Mouse (Mus musculus) lung, embryonic 14.5 days (tissue): ENCODE results near the gene Slc2a13. TPM values are rescaled to one million over a fixed set of nuclear protein-coding genes. Genes with fewer than 3 reads are reported as not detected.

Experiments
- ATAC-seq: fragments of 200-750 bp; cut with Nextera tagmentation; 2 replicates; pipeline ENCODE4 v1.8.0; 2017; ENCODE audit warnings: mild to moderate bottlenecking, moderate TSS enrichment, moderate library complexity; ENCODE audit not compliant: insufficient read depth
- DNase-seq: peaks from one replicate; pipeline ENCODE4 v3.0.0-alpha.2; 2015
- H3K27ac ChIP-seq: fragments of 300-500 bp; sonication (generic); 2 replicates; pipeline ENCODE4 v1.5.1; 2014; ENCODE audit warnings: low read depth, mild to moderate bottlenecking, moderate library complexity
- H3K27me3 ChIP-seq: fragments of 300-500 bp; sonication (generic); 2 replicates; pipeline ENCODE4 v1.6.1; 2014; ENCODE audit warnings: low read length, control low read depth; ENCODE audit not compliant: insufficient read depth
- H3K36me3 ChIP-seq: fragments of 300-500 bp; sonication (generic); 2 replicates; pipeline ENCODE4 v1.6.1; 2014; ENCODE audit warnings: control low read depth; ENCODE audit not compliant: insufficient read depth
- H3K4me1 ChIP-seq: fragments of 300-500 bp; sonication (generic); 2 replicates; pipeline ENCODE4 v1.6.1; 2014; ENCODE audit warnings: antibody characterized with exemption, control low read depth; ENCODE audit not compliant: insufficient read depth
- H3K4me2 ChIP-seq: fragments of 300-500 bp; sonication (generic); 2 replicates; pipeline ENCODE4 v1.6.1; 2014; ENCODE audit warnings: mild to moderate bottlenecking
- H3K4me3 ChIP-seq: fragments of 300-500 bp; sonication (generic); 2 replicates; pipeline ENCODE4 v1.5.1; 2014; ENCODE audit warnings: low read depth, low read length
- H3K9ac ChIP-seq: fragments of 300-500 bp; sonication (generic); 2 replicates; pipeline ENCODE4 v1.6.1; 2014
- H3K9me3 ChIP-seq: fragments of 300-500 bp; sonication (generic); 2 replicates; pipeline ENCODE4 v1.6.1; 2016; ENCODE audit warnings: low read depth, low read length, control low read depth
- CTCF ChIP-seq: IDR thresholded peaks from 2 replicates; pipeline ENCODE4 v1.5.1; 2016; ENCODE audit warnings: antibody characterized with exemption, low read depth
- WGBS: fragments of 180-500 bp; shearing (Covaris S2); extraction: QIAGEN DNeasy Blood & Tissue Kit; methylation state at CpG from one replicate; pipeline ENCODE4 v1.1.7; 2014; 5-methylcytosine and 5-hydroxymethylcytosine counted together
- polyA plus RNA-seq: library from polyadenylated mRNA; unstranded; fragments of >200 nt; fragmentation: Nextera tagmentation; extraction: Ambion mirVana; gene quantifications from 2 replicates; pipeline ENCODE4 v1.2.1, GENCODE M21; 2014

Gene Slc2a13
- polyA plus RNA-seq, 1 experiment from 2014 or later: 1.5 TPM

- ATAC-seq: no peak
- no peak overlapping the region for H3K27ac ChIP-seq
- 79% methylated on average over 5 of the region's 5 CpGs for WGBS
Observed at GRCm38 (mm10) chr15:91597290-91597689, 24.2 kb upstream of the Slc2a13 start.

DNA sequence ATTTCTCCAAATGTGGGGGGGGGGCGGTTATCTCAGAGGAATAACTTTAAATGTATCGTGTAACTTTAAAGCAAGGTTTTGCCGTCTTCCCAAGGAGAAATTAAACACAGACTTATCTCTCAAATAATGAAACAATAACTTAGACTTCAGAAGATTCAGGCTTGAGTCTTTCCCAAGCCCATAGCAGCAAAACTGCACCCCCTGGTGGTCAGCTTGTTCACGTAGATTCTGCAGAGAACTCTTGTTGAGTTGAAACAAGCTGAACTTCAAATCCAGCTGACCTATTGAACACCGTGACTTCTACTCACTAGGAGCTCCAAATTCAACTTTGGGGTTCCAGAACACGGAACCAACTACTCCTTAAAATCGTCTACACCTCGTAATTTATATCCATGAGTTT is 1.4 kb upstream of the Slc2a13 start:
- H3K27ac ChIP-seq: no peak overlapping the region
- ATAC-seq (no peak), DNase-seq (peak; percentile 96)
- peak; percentile 82 for TF ChIP-seq CTCF
- no peak overlapping the region for H3K4me2 ChIP-seq
- no peaks in the 10 kb centered on the region for H3K9me3 ChIP-seq
- H3K4me1 ChIP-seq: no peaks in the 10 kb centered on the region
- no peaks in the 10 kb centered on the region for H3K36me3 ChIP-seq
- 22% methylated on average over 8 of the region's 8 CpGs for WGBS
- H3K27me3 ChIP-seq: peaks cover 13% of the 10 kb centered on the region
- no peak overlapping the region for H3K9ac ChIP-seq
- no peak overlapping the region for H3K4me3 ChIP-seq

More at GRCm38 (mm10) chr15:91597290-91597689, 24.2 kb upstream of the Slc2a13 start:
- Histone ChIP-seq H3K27me3 (no peaks in the 10 kb centered on the region), H3K4me3 (no peak overlapping the region), H3K4me1 (no peaks in the 10 kb centered on the region), H3K9ac (no peak overlapping the region), H3K36me3 (no peaks in the 10 kb centered on the region), H3K4me2 (no peak overlapping the region), H3K9me3 (no peaks in the 10 kb centered on the region)
- no peak for TF ChIP-seq CTCF
- DNase-seq: no peak

DNA sequence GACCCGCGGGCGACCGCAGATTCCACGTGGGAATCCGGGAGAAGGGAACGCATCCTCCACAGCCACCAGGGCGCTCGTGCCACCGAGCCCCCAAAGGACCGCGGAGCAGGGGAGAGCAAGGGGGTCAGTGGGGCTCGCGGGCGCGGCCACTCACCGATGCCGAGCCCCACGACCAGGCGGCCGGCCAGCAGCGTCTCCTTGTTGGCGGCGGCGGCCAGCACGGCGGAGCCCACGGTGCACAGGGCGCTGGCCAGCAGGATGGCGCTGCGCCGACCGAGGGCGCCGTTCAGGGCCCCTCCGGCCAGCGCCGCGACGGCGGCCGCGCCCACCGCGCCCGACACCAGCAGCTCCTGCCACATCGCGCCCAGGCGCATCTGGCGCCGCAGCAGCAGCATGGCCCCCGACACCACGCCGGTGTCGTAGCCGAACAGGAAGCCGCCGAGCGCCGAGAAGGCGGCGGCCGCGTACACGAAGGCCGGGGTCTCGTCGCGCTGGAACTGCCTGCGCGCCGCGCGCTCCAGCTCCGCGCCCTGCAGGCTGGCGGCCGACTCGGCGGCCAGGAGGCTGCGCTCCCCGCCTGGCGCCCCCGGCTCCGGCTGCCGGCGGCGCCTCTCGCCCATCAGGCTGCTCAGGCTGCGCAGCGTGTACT is 516 bp downstream of the Slc2a13 start:
- H3K27ac ChIP-seq: peak overlapping the region; percentile 65; the same call in 1 of the 2 replicates
- H3K9me3 ChIP-seq: no peaks in the 10 kb centered on the region
- under 1% methylated on average over 77 of the region's 91 CpGs for WGBS
- peak overlapping the region; percentile 65 for H3K4me3 ChIP-seq
- H3K9ac ChIP-seq: peak overlapping the region; percentile 65
- H3K27me3 ChIP-seq: peaks cover 13% of the 10 kb centered on the region
- ATAC-seq (peak; percentile 92), DNase-seq (no peak)
- H3K36me3 ChIP-seq: no peaks in the 10 kb centered on the region
- TF ChIP-seq CTCF: no peak
- no peaks in the 10 kb centered on the region for H3K4me1 ChIP-seq
- peak overlapping the region; percentile 96 for H3K4me2 ChIP-seq

DNA sequence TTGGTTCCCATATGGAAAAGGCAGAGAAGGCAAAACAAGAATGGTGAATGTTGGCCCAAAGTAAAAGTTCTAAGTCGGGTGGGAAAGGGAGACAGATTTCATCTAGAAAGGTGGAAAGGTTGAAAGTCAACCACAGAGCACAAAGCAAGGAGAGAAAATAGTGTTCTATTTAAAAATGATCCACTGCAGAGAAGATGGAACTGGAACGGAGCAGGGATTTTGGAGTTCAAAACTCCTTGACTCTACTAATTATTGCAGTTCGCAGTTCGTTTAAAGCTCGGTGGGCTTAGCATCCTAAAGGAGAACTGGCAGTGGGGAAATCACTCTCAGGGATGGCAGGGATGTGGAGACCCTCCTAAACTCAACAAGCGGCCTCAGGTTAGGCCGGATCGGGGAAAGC is 1.1 kb downstream of the Slc2a13 start:
- ATAC-seq (no peak), DNase-seq (peak; percentile 24)
- Histone ChIP-seq H3K4me1 (no peaks in the 10 kb centered on the region), H3K9me3 (no peaks in the 10 kb centered on the region), H3K4me3 (peak overlapping the region; percentile 65), H3K4me2 (peak overlapping the region; percentile 96), H3K27ac (no peak overlapping the region), H3K36me3 (no peaks in the 10 kb centered on the region), H3K27me3 (peaks cover 13% of the 10 kb centered on the region), H3K9ac (peak overlapping the region; percentile 65)
- WGBS: 7% methylated on average over 8 of the region's 8 CpGs
- no peak for TF ChIP-seq CTCF

DNA sequence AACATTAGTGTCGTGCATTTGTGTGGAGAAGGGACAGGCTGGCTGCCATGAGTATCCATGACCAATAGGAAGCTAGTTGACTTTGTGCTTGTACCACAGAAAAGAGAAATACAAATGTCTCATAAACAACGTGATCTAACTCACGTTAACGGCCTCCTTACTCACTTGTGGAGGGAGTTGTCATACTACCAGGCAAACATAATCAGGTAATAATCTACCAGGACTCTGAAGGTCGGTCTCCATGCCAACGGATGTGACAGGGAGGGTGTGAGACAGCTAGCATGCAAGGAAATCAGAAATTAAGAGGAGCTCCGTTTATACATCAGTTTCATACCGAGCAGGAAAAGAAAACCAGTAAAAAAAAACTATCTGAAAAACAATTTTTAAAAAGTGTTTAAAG is 6.3 kb downstream of the Slc2a13 start:
- Histone ChIP-seq H3K27ac (no peak overlapping the region), H3K27me3 (peaks cover 13% of the 10 kb centered on the region), H3K4me2 (no peak overlapping the region), H3K9me3 (no peaks in the 10 kb centered on the region), H3K4me3 (no peak overlapping the region), H3K36me3 (no peaks in the 10 kb centered on the region), H3K4me1 (no peaks in the 10 kb centered on the region), H3K9ac (no peak overlapping the region)
- ATAC-seq (no peak), DNase-seq (no peak)
- WGBS: 64% methylated on average over 8 of the region's 8 CpGs
- TF ChIP-seq CTCF: no peak

DNA sequence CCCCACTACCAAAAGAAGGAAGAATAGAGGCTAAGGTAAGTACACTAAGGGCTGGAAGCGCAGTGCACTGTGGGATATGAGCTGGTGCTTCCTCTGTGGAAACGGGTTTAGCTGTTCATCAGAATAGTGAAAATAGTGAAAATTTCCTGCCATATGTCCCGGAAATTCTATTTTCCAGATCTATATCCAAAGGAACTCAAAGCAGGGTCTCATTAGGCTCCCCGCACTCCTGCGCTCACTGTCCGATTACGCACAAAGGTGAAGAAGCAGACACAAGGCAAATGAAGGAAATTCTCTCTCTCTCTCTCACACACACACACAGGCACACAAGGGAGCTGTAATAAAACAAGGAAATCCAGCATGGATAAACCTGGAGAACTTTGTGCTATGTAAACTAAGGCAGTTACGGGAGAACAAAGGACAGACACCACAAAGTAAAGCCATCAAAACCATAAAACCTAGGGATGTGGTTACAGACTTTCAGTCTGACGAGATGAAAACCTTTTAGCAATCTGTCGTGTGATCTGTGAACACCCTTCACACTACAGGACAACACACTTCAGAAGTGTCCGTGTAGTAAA is 7.9 kb downstream of the Slc2a13 start:
- DNase-seq (no peak), ATAC-seq (no peak)
- H3K27ac ChIP-seq: no peak overlapping the region
- no peak overlapping the region for H3K9ac ChIP-seq
- H3K36me3 ChIP-seq: no peaks in the 10 kb centered on the region
- WGBS: 90% methylated on average over 11 of the region's 11 CpGs
- no peaks in the 10 kb centered on the region for H3K4me1 ChIP-seq
- H3K27me3 ChIP-seq: no peaks in the 10 kb centered on the region
- H3K4me2 ChIP-seq: no peak overlapping the region
- H3K9me3 ChIP-seq: no peaks in the 10 kb centered on the region
- TF ChIP-seq CTCF: no peak
- no peak overlapping the region for H3K4me3 ChIP-seq

DNA sequence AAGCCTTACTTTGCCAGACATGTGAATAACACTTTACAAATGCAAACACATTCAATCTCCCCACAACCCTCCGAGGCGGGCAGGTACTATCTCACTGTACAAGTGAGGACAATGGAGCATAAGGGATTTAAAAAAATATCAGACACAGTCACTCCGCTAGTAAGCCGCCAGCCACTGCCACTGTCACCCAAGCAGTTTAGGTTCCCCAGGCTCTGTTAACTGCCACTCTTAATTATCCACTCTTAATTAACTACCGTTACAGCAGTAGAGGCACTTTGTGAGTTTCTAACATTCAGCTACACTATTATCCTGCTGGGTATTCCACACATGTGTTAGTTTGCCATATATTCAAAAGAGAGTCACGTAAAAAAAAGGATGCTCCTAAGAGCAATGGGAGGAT is 11.3 kb downstream of the Slc2a13 start:
- DNase-seq (no peak), ATAC-seq (no peak)
- no peak overlapping the region for H3K9ac ChIP-seq
- no peak overlapping the region for H3K4me3 ChIP-seq
- no peak overlapping the region for H3K4me2 ChIP-seq
- no peaks in the 10 kb centered on the region for H3K27me3 ChIP-seq
- H3K9me3 ChIP-seq: no peaks in the 10 kb centered on the region
- no peak overlapping the region for H3K27ac ChIP-seq
- no peaks in the 10 kb centered on the region for H3K4me1 ChIP-seq
- 87% methylated on average over 6 of the region's 6 CpGs for WGBS
- H3K36me3 ChIP-seq: no peaks in the 10 kb centered on the region
- no peak for TF ChIP-seq CTCF
